Mouse (Mus musculus) retina, adult 2 months (tissue): ENCODE results near the gene Jund.

Source experiments
- DNase-seq: peaks from one replicate; pipeline ENCODE4 v3.0.0-alpha.2; 2012; ENCODE audit warnings: low read depth, low spot score

Jund gene

DNA sequence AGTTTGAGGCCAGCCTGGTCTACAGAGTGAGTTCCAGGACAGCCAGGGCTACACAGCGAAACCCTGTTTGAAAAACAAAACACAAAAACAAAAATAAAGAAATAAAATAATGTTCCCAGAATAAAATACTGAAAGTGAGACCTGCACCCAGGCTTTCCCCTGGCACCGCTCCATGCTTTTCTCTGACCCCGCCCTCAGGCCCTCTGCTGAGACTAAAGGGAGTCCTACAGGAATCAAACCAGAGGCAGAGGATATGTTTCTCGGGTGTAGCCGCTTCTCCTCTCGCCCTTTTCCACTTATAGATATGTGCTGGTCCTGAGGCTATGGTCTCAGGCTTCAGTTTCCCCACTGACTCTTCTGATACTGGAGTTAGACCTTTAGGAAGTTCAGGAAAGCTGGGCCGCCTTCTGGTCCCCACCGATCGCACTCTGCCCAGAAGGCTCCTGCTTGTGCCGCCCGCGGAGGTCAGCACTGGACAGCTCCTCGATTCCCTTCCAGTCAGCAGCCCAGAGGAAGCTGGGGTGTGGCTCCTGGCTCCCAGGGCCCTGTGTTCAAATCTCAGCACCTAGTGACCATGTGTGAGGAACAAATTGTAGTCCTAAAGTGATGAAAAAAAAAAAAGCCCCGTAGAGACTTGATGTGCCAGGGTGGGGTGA is 27.2 kb downstream of the Jund start:
- DNase-seq = no peak

DNA sequence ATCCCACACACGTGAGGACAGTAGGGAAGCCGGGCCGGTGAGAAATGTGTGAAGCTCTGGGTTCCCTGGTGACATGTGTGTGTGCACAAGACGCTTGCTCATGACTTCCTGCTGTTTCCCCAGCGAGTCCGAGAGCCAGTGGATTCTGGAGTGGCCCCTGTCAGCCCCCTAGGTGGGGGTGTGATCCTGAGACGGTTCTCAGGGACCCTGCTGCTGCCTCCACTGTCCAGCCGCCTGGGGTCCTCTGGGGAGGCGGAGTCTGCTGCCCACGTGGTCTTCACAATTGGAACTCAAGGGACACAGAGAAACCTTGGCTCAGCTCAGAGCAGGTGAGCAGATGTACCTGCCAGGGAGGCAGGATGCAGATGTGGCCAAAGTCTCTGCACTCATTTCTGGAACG is 28.0 kb downstream of the Jund start:
- DNase-seq = no peak

DNA sequence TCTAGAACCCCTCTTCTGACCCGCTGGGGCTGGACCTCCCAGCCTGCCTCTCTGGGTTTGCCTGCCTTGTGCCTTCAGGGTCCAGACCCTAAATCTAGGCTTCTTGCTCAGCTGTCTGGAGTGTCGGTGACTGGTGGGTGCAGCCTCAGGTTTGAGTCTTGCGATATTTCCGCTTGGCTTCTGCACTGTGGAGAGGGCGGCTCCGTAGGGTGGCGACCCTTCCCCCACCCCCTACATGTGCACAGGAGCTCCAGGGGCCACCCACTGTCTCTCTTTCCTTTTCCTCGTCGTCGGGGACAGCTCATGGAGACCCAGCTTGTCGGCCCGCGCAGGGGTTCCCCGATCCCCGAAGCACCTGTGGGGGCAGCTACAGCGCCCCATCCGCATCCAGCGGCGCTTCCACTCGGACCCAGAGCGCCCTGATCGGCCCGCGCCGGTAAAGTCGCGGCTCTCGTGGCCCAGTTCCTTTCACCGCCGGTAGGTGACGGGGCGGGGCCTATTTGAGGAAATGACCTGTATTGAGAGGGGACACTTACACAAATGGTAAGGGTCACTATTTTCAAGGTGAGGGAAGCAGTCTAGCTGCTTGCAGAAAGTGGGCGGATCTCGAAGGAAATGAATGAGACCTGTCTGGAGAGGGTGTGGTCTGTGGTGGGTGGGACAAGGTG is 31.2 kb downstream of the Jund start:
- no peak for DNase-seq

DNA sequence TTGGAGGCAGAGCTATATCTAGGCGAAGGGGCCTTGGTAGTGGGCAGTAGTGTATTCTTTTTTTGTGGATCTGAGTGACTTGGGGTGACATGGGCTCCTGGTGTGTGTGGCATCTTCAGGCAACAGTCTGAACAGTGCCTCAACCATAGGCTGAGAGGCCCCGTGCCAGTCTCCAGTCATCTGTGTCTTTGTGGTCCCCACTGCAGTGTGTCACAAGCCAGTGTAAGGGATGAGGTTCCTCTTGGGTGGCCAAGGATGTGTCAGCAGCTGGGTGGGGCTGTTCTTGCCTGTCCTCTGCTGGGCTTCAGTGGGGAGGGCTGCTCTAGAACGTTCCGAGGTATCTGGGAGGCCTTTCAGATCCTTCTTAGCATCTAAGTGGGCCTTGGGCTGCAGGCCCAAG is 32.2 kb downstream of the Jund start:
- DNase-seq = no peak

DNA sequence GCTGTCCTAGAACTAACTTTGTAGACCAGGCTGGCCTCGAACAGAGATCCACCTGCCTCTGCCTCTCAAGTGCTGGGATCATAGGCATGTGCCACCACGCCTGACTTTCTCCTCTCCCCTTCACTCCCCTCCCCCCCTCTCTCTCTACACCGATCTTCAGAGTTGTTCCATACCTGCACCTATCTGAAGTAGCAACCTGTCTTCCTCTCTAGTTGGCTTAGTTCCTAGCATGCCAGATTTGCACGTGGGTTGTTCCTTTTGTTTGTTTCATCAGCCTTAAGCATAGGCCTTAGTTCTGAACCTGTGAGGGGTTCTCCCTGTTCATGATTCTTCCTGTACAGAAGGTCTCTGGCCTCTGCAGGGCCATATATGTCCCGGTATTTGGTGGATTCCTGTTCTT is 39.0 kb downstream of the Jund start:
- no peak for DNase-seq

DNA sequence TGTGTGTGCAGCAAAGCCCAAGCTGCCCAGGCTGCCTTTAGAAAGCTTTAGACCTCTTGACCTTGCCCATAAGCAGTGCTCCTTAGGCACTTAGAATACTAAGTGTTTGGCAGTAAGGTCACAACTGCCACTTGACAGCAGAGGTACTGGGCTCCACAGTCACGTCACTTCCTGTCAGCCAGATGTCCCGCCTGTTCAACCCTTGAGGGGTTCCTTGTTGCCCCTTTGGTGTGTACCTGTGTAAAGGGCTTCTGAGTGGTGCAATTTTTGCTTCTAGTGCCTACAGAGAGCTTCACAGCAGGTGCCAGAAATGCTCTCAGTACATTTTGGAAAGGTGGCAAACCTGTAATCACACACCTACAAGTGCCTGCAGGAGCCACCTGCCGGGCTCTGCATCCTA is 39.5 kb downstream of the Jund start:
- no peak for DNase-seq

DNA sequence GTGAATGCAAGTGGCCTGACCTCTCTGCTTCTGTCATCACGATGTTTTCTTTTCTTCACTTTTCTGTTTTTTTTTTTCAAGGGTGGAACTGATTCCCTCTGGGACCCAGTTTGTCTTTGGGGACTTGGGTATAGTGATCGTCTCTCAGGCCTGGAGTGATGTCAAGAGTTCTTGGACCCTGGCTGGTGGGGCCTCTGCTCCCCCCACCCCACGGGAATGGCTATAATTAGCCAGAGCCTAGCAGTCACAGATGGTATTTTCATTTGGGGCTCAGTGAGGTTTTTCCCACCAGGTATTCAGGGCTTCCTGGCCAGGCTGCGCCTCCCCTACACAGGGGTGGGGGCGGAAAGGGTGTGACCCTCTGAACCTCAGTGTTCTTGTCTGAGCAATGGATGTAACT is 42.9 kb downstream of the Jund start:
- no peak for DNase-seq

DNA sequence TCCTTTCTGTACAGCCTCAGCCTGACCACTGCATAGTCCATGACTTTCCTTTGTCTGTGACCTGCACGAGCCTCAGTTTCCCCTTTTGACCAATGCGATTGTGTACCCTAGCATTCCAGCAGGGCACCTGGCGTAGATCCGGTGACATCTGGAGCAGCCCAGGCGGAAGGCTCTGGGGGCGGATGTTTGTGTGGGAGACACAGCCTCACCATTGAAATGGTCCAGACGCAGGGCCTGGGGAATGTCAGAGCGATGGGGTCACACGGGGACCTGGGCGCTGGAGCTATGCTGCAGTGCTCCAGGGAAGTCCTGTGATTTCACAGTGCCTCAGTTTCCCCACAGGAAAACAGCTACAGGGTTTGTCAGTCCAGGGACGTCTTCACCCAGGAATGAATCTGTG is 43.4 kb downstream of the Jund start:
- DNase-seq = no peak

DNA sequence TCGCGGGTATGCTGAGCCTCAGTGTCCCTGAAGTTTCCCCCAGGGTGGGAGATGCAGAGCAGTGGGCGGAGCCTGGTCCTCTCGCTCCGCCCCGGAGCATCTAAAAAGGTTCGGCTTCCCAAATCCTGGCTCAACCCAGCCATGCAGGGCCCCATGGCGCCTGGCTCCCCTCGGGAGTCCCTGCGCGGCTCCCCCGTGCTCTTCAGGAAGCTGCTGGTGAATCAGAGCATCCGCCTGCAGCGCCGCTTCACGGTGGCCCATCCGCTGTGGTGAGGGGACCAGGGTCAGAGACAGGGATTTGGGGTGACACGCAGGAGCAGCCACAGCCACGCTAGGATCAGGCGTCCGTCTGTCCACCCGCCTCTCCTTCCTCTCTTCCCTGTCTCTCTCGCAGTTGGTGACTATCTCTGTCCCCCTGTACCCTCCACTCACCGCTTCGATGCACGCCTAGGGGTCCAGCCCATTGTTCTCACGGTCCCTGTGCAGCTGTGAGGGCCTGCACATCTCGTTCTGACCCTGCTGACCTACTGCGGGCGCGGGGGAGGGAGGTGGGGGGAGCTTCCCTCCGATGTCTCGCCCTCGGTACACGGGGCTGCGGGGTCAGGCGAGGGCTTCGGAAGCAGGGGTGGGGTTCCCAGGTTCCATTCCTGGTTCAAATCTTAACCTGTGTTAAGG is 44.4 kb downstream of the Jund start:
- DNase-seq = no peak

DNA sequence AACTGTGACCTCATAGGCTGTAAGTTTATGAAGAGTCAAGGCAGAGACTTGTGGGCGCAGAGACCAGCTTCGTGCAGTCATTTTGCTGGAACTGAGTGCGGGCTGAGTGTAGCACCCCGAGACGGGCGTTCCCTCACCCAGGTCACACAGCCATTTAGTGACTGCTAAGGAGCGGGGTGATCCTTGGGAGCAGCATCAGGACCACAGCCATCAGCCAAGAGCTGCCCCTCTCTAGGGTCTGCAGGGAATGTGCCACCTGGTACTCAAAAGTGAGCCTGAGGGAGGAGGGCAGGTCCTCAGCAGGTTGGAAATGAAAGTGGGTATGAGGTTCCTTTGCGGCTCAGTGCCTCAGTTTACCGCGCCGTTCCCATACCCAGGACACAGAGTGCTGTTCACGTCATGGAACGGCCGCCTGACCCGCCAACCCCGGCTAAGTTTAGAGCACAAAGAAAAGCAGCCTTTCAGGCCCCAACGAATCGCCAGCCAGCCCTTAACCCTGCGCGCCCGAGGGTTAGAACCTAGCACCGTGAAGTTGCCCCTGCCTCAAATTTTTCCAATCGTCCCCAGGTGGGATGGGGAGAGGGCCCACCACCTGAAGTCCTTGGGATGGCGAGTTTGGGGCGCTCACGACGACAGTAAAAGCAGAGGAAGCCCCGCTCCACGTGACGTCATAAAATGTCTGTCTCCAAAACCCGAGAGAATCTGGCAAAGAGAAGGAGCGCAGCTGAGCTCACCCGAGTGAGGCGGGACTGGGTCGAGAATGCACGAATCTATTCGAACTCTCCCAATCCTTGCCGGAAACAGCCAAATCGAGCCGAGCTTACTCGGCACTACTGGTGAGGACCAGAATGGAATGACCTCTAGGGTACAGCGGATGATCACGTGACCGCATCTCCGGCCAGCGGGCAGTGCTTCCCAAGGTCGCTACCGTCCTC is 45.2 kb downstream of the Jund start:
- no peak for DNase-seq

DNA sequence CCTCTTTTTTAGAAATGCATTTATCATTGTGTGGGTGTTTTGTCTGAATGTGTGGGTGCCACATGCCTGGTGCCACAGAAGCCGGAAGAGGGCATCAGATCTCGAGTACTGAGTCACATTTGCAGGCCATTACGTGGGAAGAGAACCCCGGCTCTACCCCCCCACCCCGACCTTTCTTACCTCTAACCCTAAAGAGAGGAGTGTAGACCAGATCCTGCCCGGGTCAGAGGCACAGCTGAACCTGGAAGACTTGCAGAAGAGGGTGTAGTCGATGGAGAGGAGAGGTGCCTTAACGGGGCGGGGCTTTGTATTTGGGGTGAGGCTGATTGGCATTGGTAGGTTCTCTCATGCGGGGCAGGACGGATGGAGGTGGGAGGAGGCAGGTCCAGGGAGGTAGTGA is 46.1 kb downstream of the Jund start:
- no peak for DNase-seq

DNA sequence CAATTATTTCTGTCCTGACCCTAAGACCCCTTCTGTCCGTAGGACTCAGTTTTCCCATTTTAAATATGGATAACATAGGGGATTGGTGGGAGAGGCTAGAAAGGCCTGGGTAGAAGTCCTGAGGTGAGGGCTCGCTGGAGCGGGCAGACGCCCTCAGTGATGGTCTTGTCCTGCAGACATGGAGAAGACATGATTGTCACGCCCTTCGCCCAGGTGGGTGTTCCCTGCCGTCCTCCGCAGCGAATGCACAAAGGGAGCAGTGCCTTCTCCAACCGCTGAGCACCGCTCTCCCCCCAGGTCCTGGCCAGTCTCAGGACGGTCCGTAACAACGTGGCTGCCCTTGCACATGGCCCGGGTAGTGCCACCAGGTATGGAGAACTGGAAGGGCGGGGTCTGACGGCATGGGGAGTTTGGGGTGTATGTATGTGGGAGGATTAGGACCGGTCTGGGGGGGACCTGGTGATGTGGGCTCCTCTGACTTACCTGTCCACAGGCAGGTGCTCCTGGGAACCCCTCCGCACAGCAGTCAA is 47.0 kb downstream of the Jund start:
- DNase-seq = no peak

DNA sequence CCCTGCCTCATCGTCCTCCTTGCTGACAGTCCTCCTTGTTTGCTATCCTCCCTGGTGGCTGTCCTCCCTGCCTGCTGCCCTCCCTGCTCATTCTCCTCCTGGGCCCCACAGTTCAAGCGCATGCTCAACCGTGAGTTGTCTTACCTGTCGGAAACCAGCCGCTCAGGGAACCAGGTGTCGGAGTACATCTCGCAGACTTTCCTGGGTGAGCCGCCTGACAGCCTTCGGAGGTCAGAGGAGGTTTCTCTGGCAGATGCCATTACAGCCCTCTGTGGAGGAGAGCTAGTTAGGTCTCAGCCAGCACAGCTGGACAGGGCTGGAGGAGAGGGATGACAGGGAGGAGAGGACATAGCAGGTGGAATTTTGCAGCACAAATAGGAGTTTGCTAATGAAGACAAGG is 47.9 kb downstream of the Jund start:
- no peak for DNase-seq

DNA sequence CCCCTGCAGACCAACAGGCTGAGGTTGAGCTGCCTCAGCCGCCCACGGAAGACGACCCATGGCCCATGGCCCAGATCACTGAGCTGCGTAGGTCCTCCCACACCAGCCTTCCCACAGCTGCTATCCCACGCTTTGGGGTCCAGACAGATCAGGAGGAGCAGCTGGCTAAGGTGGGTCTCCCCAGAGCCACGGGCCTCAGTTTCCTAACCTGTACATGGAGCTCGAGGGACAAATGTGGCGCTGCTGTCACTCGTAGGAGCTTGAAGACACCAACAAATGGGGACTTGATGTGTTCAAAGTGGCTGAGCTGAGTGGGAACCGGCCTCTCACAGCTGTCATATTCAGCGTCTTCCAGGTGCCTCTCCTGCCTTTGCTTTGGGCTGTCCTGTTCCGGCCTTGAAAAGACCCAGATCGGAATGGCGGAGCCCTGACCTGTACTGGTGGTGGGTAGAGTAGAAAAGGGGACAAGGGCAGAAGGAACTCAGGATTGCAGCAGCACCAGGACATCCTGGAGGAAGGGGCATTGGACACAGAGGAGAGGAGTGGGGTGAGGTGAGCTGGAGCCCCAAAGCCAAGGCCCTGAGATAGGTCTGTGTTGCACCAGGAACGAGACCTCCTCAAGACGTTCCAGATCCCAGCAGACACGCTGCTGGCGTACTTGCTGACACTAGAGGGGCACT is 48.6 kb downstream of the Jund start:
- no peak for DNase-seq

DNA sequence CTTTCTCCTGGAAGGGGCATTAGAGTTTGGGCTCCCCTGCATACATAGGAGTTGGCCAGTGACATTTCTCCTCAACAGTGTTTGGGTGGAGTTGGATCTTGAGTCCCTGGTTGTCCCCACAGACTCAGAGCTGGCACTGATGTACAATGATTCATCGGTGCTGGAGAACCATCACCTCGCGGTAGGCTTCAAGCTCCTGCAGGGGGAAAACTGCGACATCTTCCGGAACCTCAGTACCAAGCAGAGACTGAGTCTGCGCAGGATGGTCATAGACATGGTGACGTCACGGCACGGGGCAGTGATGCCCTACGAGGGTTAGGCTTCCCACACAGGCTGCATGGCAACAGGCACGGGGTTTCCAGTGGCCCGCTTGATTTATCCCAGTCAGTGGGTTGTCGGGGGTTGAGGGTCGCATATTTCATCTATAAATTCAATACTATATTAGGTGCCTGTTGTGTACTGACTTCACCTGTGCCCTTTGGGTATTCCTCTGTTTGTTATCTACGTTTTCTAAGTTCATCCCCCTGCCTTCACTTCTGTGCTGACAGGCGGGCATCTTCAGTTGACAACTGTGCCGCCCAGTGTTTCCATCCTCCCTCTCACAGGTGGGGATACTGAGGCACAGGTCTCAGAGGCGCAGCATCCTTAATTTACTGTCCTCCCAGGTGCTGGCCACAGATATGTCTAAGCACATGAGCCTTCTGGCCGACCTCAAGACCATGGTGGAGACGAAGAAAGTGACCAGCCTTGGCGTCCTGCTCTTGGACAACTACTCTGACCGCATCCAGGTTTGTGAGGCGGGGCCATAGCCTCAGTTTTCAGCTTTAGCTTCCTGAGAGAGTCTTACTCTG is 49.7 kb downstream of the Jund start:
- DNase-seq = no peak

DNA sequence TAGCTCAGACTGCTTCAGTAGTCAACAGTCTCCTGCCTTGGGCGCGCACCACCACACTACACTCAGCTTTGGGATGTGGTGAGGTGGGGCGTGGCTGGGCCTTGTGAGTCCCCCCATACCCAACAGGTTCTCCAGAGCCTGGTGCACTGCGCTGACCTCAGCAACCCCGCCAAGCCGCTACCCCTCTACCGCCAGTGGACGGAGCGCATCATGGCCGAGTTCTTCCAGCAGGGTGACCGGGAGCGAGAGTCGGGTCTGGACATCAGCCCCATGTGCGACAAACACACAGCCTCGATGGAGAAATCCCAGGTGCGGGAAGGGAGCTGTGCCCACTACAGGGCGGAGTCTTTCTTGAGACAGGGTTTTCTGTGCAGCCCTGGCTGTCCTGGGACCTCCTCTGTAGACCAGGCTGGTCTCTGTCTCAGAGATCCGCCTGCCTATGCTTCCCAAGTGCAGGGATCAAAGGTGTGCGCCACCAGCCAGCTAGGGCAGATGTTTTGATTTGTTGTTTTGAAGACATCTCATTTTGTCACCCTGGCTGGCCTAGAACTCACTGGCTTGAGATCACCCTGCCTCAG is 50.4 kb downstream of the Jund start:
- no peak for DNase-seq
